Mouse (Mus musculus) gastrocnemius, adult 8-10 months (tissue): ENCODE measurements around the gene Psmd4. TPM values are rescaled to one million over a fixed set of nuclear protein-coding genes. Genes with fewer than 3 reads are reported as not detected.

Experiments
- microRNA-seq: library from miRNA; unstranded; fragments of <30 nt; microRNA quantifications from one replicate; pipeline ENCODE4 v1.2.0, GENCODE M21; 2022
- total RNA-seq, 4 experiments: library from RNA; stranded (reverse); gene quantifications; 2 replicates each; pipeline ENCODE4 v1.2.4; 2022

Gene Psmd4
- total RNA-seq, 4 experiments from 2014 or later = 191 to 247 (median 221) TPM

Small RNA genes within 50 kb of the gene (microRNA-seq; reads per million reads assigned to microRNA genes)
- 3.3 reads per million for gene Mir7013

Other genes with a start within 250 kb of the Psmd4 start
- 10 to 100 TPM; 14.3 to 18.1 (median 16.1) TPM for gene Pogz, start 205.0 kb downstream of the Psmd4 start, total RNA-seq
- gene Psmb4, start 155.7 kb downstream of the Psmd4 start, total RNA-seq = 100 to 1,000 TPM; 206 to 227 (median 221) TPM
- gene Selenbp1, start 109.6 kb downstream of the Psmd4 start, total RNA-seq = 10 to 100 TPM; 10.2 to 21.5 (median 17.0) TPM
- 1 to 10 TPM; 4.5 to 8.4 (median 6.1) TPM for gene Rfx5, start 88.5 kb downstream of the Psmd4 start, total RNA-seq
- gene Pi4kb, start 67.9 kb downstream of the Psmd4 start, total RNA-seq = 10 to 100 TPM; 16.7 to 22.2 (median 20.2) TPM
- 10 to 100 TPM; 14.2 to 18.8 (median 16.3) TPM for gene Zfp687, start 27.2 kb downstream of the Psmd4 start, total RNA-seq
- gene Pip5k1a, start 64.3 kb upstream of the Psmd4 start, total RNA-seq = 10 to 100 TPM; 21.9 to 27.6 (median 24.7) TPM
- gene Vps72, start 68.4 kb upstream of the Psmd4 start, total RNA-seq = 10 to 100 TPM; 51.9 to 96.7 (median 73.1) TPM
- 100 to 1,000 TPM; 688 to 884 (median 752) TPM for gene Tmod4, start 81.9 kb upstream of the Psmd4 start, total RNA-seq
- gene Scnm1, start 91.4 kb upstream of the Psmd4 start, total RNA-seq = 10 to 100 TPM; 24.9 to 37.2 (median 33.4) TPM
- gene Lysmd1, start 91.5 kb upstream of the Psmd4 start, total RNA-seq = 1 to 10 TPM; 6.3 to 8.2 (median 7.3) TPM
- gene Tnfaip8l2, start 99.7 kb upstream of the Psmd4 start, total RNA-seq = under 1 TPM; 0.25 to 0.35 (median 0.29) TPM
- gene Sema6c, start 117.8 kb upstream of the Psmd4 start, total RNA-seq = 10 to 100 TPM; 67.3 to 91.3 (median 87.4) TPM
- gene Gabpb2, start 175.3 kb upstream of the Psmd4 start, total RNA-seq = 1 to 10 TPM; 7.2 to 9.1 (median 7.6) TPM
- gene Cdc42se1, start 186.1 kb upstream of the Psmd4 start, total RNA-seq = 10 to 100 TPM; 13.7 to 18.3 (median 15.0) TPM
- 100 to 1,000 TPM in 1 of 4 experiments, 10 to 100 TPM in 3; 69.6 to 108 (median 87.4) TPM for gene Mllt11, start 189.6 kb upstream of the Psmd4 start, total RNA-seq
- gene Gm128, start 199.0 kb upstream of the Psmd4 start, total RNA-seq = not detected
- gene Bnipl, start 208.6 kb upstream of the Psmd4 start, total RNA-seq = not detected
- gene Mindy1, start 238.7 kb upstream of the Psmd4 start, total RNA-seq = 10 to 100 TPM; 25.4 to 29.7 (median 27.8) TPM
- gene Prune1, start 239.5 kb upstream of the Psmd4 start, total RNA-seq = 10 to 100 TPM; 47.7 to 58.8 (median 53.5) TPM